21 mouse cellular contexts compared by ENCODE assay signal in genomic region chr13:54328029-54328428, GRCm38 (mm10). TPM values are rescaled to one million over a fixed set of nuclear protein-coding genes. Genes with fewer than 3 reads are reported as not detected.
A peak's percentile ranks its signal among the peaks of the same experiment; 100 is the strongest.
DNase-seq lines count a peak whose midpoint lies in the region; ATAC-seq and TF ChIP-seq lines count a peak whose summit lies in the region.
"Had no signal": no experiment of that assay in that cellular context is flagged by ENCODE, and none has a peak within 500 bp of the region (broad histone marks: within the 10 kb centered on the region; RNA-seq: fewer than 3 reads in every experiment).

No protein-coding gene starts in this region.

- WGBS in forebrain, embryonic 10.5 days: 68% methylated on average over 1 of the region's 1 CpGs
- 41% methylated on average over 1 of the region's 1 CpGs for WGBS in forebrain, embryonic 15.5 days
- WGBS in lung, postnatal 0 days: 85% methylated on average over 1 of the region's 1 CpGs
- 45% methylated on average over 1 of the region's 1 CpGs for WGBS in limb, embryonic 12.5 days
- WGBS in liver, embryonic 12.5 days (ENCODE audit: insufficient replicate concordance): 62% methylated on average over 1 of the region's 1 CpGs

- H3K27me3 ChIP-seq in forebrain, embryonic 10.5 days (ENCODE audit: poor library complexity, severe bottlenecking): peaks cover 13% of the 10 kb centered on the region; the same call in 1 of the 2 replicates
- no peaks in the 10 kb centered on the region for H3K27me3 ChIP-seq in forebrain, embryonic 15.5 days
- H3K27me3 ChIP-seq in lung, postnatal 0 days (replicated peaks; ENCODE audit: insufficient read depth, low read length): no peaks in the 10 kb centered on the region
- no peaks in the 10 kb centered on the region for H3K27me3 ChIP-seq in limb, embryonic 12.5 days
- peaks cover 5% of the 10 kb centered on the region; the same call in 1 of the 2 replicates for H3K27me3 ChIP-seq in liver, embryonic 12.5 days (replicated peaks)
- H3K27me3 ChIP-seq: embryonic facial prominence, embryonic 15.5 days; limb, embryonic 13.5 days; neural tube, embryonic 13.5 days had no signal

- TF ChIP-seq EP300 in lung, postnatal 0 days (IDR thresholded peaks at IDR 0.05): no peak

- no peak for ATAC-seq in forebrain, embryonic 15.5 days (replicated peaks)
- ATAC-seq in lung, postnatal 0 days: no peak
- no peak for ATAC-seq in limb, embryonic 12.5 days (ENCODE audit: insufficient number of reproducible peaks, insufficient read depth, low FRiP score, low TSS enrichment, low read depth)
- ATAC-seq in liver, embryonic 12.5 days: no peak
- ATAC-seq: intestine, postnatal 0 days had no signal

- H3K4me3 ChIP-seq in forebrain, embryonic 10.5 days: no peak overlapping the region
- no peak overlapping the region for H3K4me3 ChIP-seq in forebrain, embryonic 15.5 days
- H3K4me3 ChIP-seq in lung, postnatal 0 days (ENCODE audit: low read depth, low read length): no peak overlapping the region
- no peak overlapping the region for H3K4me3 ChIP-seq in limb, embryonic 12.5 days (replicated peaks)
- no peak overlapping the region for H3K4me3 ChIP-seq in liver, embryonic 12.5 days
- H3K4me3 ChIP-seq: embryonic facial prominence, embryonic 15.5 days; gastrocnemius, adult 2 months; heart, embryonic 13.5 days; limb, embryonic 13.5 days; liver, embryonic 15.5 days; neural tube, embryonic 13.5 days had no signal

- peak; percentile 18; the same call in 1 of the 2 replicates for TF ChIP-seq CTCF in lung, postnatal 0 days (IDR thresholded peaks at IDR 0.05)

- H3K9me3 ChIP-seq in forebrain, embryonic 10.5 days: no peaks in the 10 kb centered on the region
- H3K9me3 ChIP-seq in forebrain, embryonic 15.5 days: no peaks in the 10 kb centered on the region
- H3K9me3 ChIP-seq in lung, postnatal 0 days (ENCODE audit: low read length): no peaks in the 10 kb centered on the region
- no peaks in the 10 kb centered on the region for H3K9me3 ChIP-seq in limb, embryonic 12.5 days
- H3K9me3 ChIP-seq in liver, embryonic 12.5 days (replicated peaks): no peaks in the 10 kb centered on the region
- H3K9me3 ChIP-seq: embryonic facial prominence, embryonic 15.5 days; heart, embryonic 13.5 days; limb, embryonic 13.5 days; liver, embryonic 15.5 days; neural tube, embryonic 13.5 days had no signal

- no peak overlapping the region for H3K4me2 ChIP-seq in forebrain, embryonic 15.5 days (replicated peaks)
- H3K4me2 ChIP-seq in lung, postnatal 0 days (replicated peaks; ENCODE audit: low read depth, low read length): no peak overlapping the region
- no peak overlapping the region for H3K4me2 ChIP-seq in limb, embryonic 12.5 days
- no peak overlapping the region for H3K4me2 ChIP-seq in liver, embryonic 12.5 days
- H3K4me2 ChIP-seq: embryonic facial prominence, embryonic 15.5 days; heart, embryonic 13.5 days; limb, embryonic 13.5 days; liver, embryonic 15.5 days; neural tube, embryonic 13.5 days had no signal

- H3K9ac ChIP-seq in forebrain, embryonic 15.5 days (replicated peaks): no peak overlapping the region
- no peak overlapping the region for H3K9ac ChIP-seq in lung, postnatal 0 days (replicated peaks; ENCODE audit: low read depth)
- H3K9ac ChIP-seq in limb, embryonic 12.5 days (replicated peaks): peak overlapping the region; percentile 12; the same call in 1 of the 2 replicates
- no peak overlapping the region for H3K9ac ChIP-seq in liver, embryonic 12.5 days
- H3K9ac ChIP-seq: embryonic facial prominence, embryonic 15.5 days; heart, embryonic 13.5 days; limb, embryonic 13.5 days; liver, embryonic 15.5 days; neural tube, embryonic 13.5 days had no signal

- peaks cover 89% of the 10 kb centered on the region for H3K4me1 ChIP-seq in forebrain, embryonic 10.5 days
- H3K4me1 ChIP-seq in forebrain, embryonic 15.5 days: peaks cover 65% of the 10 kb centered on the region
- no peaks in the 10 kb centered on the region for H3K4me1 ChIP-seq in lung, postnatal 0 days (ENCODE audit: insufficient read depth, low read depth, low read length)
- peaks cover 42% of the 10 kb centered on the region for H3K4me1 ChIP-seq in limb, embryonic 12.5 days (replicated peaks)
- peaks cover 11% of the 10 kb centered on the region; the same call in 1 of the 2 replicates for H3K4me1 ChIP-seq in liver, embryonic 12.5 days
- H3K4me1 ChIP-seq: liver, embryonic 15.5 days had no signal

- no peak for DNase-seq in forebrain, embryonic 10.5 days (ENCODE audit: extremely low spot score, low spot score)
- no peak for DNase-seq in lung, postnatal 0 days (ENCODE audit: low spot score)
- no peak for DNase-seq in lung, postnatal 25 days (ENCODE audit: low spot score)
- DNase-seq in adrenal gland, postnatal 14 days: no peak
- DNase-seq: adrenal gland, adult 8-10 months; cerebellum, adult 18-20 months; gastrocnemius, adult 2 months; lung, postnatal 36 days; right cerebral cortex, postnatal 14 days; thymus, postnatal 36 days had no signal

- no peaks in the 10 kb centered on the region for H3K36me3 ChIP-seq in forebrain, embryonic 10.5 days (replicated peaks)
- H3K36me3 ChIP-seq in forebrain, embryonic 15.5 days: no peaks in the 10 kb centered on the region
- no peaks in the 10 kb centered on the region for H3K36me3 ChIP-seq in lung, postnatal 0 days (ENCODE audit: insufficient read depth, low read length)
- no peaks in the 10 kb centered on the region for H3K36me3 ChIP-seq in limb, embryonic 12.5 days
- no peaks in the 10 kb centered on the region for H3K36me3 ChIP-seq in liver, embryonic 12.5 days
- H3K36me3 ChIP-seq: embryonic facial prominence, embryonic 15.5 days; heart, embryonic 13.5 days; limb, embryonic 13.5 days; liver, embryonic 15.5 days; neural tube, embryonic 13.5 days had no signal

- H3K27ac ChIP-seq in forebrain, embryonic 10.5 days: peak overlapping the region; percentile 84
- H3K27ac ChIP-seq in forebrain, embryonic 15.5 days (replicated peaks): no peak overlapping the region
- no peak overlapping the region for H3K27ac ChIP-seq in lung, postnatal 0 days (ENCODE audit: low read length)
- H3K27ac ChIP-seq in limb, embryonic 12.5 days: 0 out of 2 replicates have a peak overlapping the region, but pooled peaks have one; percentile 47
- no peak overlapping the region for H3K27ac ChIP-seq in liver, embryonic 12.5 days
- H3K27ac ChIP-seq: embryonic facial prominence, embryonic 15.5 days; gastrocnemius, adult 2 months; heart, embryonic 13.5 days; kidney, postnatal 0 days; limb, embryonic 13.5 days; liver, embryonic 15.5 days; neural tube, embryonic 13.5 days had no signal

RNA-seq across cellular contexts. Expression of gene Cplx2, which starts 43.1 kb away (rescaled TPM):
- polyA plus RNA-seq in forebrain, embryonic 10.5 days (2016; fragmentation: Nextera tagmentation; extraction: Ambion mirVana): 5.5 TPM in 2 replicates
- polyA plus RNA-seq in forebrain, embryonic 15.5 days (2015; fragmentation: Nextera tagmentation; extraction: Ambion mirVana): 26.8 and 30.2 TPM in 2 replicates
- 3.0 and 3.1 TPM in 2 replicates for polyA plus RNA-seq in lung, postnatal 0 days (2015; fragmentation: Nextera tagmentation; extraction: Ambion mirVana)
- 3.0 and 3.1 TPM in 2 replicates for polyA plus RNA-seq in limb, embryonic 12.5 days (2016; fragmentation: Nextera tagmentation; extraction: Ambion mirVana)
- polyA plus RNA-seq in liver, embryonic 12.5 days (2016; fragmentation: Nextera tagmentation; extraction: Ambion mirVana): 0.45 and 0.52 TPM in 2 replicates
- total RNA-seq in adrenal gland, postnatal 14 days (2021): 29.2 and 35.4 TPM in 2 replicates
- total RNA-seq: granulocyte monocyte progenitor cell, adult 5-6 weeks had no signal

Comparison
In these comparisons a context has a peak if more than half of its experiments do, and no peak if none do; other contexts are left out.
1. H3K27ac ChIP-seq: peak in forebrain, embryonic 10.5 days (single experiment) and limb, embryonic 12.5 days (single experiment); none in forebrain, embryonic 15.5 days (single experiment), lung, postnatal 0 days (single experiment) and liver, embryonic 12.5 days (single experiment).